Mouse (Mus musculus) ES-Bruce4 (cell line): ENCODE data around the gene Wdr5b.

Experiments used
- CTCF ChIP-seq: IDR thresholded peaks from one replicate; pipeline ENCODE4 v1.8.1; 2011; ENCODE audit warnings: low read depth, low read length
- POLR2A ChIP-seq: IDR thresholded peaks from one replicate; pipeline ENCODE4 v1.8.1; 2011; ENCODE audit warnings: low read length; ENCODE audit not compliant: insufficient read depth

DNA sequence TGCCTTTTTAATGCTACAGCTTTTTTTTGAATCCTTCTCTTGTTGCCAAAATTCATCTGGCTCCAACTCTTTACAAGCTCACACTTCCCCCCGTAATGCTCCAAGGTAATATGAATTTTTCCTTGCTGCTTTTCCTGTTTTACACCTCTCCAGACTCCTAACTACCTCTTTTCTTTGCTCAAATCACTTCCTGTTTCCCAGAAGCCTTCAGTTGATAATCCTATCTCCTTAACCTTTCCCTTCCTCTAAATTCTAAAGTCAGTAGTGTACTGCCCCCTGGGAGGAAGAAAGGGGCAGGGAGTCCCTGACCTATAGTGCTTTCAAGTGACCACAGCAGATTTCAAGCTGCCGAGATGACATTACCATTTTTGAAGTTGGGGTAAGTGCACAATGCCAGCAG lies 26.7 kb downstream of the Wdr5b start:
- TF ChIP-seq POLR2A = no peak
- no peak for TF ChIP-seq CTCF
